Mouse (Mus musculus): ENCODE measurements at regions not wholly inside any gene's neighbourhood (a gene's known extent, or its start where the extent isn't known, plus 50 kb on each side); places are given as distances from the start of the nearest gene placed in this dataset.

DNA sequence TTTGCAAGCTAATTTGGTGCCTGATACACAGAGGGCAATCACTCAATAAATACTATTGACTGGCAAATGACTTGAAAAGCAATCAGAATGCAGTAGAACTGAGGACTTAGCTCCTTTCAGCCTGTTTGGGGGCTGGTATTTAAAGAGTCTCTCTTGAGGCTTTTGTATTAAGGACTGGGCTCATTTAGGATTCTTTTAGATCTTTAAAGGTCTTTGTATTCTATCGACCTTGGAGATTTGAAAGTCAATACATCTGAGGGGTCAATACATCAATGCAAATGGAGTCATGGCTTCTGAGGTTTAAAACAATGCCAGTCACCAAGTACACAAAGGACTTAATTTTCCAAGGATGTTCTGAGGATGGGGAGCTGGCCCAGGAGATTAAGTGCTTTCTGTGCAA is 169.6 kb downstream of the Cep170 start:
- no peak for TF ChIP-seq POLR2A (IDR thresholded peaks at IDR 0.05; ENCODE audit: insufficient read depth, low read length)
- no peak for TF ChIP-seq CTCF (IDR thresholded peaks at IDR 0.05; ENCODE audit: low read depth, low read length)
- no peak for TF ChIP-seq EP300 (IDR thresholded peaks at IDR 0.05; ENCODE audit: insufficient read depth, low read depth, low read length)
